Mouse (Mus musculus) heart, embryonic 16.5 days (tissue): ENCODE data around the gene Acot6. TPM values are rescaled to one million over a fixed set of nuclear protein-coding genes. Genes with fewer than 3 reads are reported as not detected.

Experiments used
- ATAC-seq: fragments of 200-750 bp; cut with Nextera tagmentation; replicated peaks from 2 replicates; pipeline ENCODE4 v1.8.0; 2017; ENCODE audit warnings: moderate number of reproducible peaks; ENCODE audit not compliant: insufficient read depth, low FRiP score; ENCODE audit errors: extremely low read depth
- H3K27ac ChIP-seq: fragments of 300-500 bp; sonication (generic); 2 replicates; pipeline ENCODE4 v1.5.1; 2014; ENCODE audit warnings: mild to moderate bottlenecking, low read length, control low read depth, moderate library complexity
- H3K27me3 ChIP-seq: fragments of 300-500 bp; sonication (generic); 2 replicates; pipeline ENCODE4 v1.6.1; 2014; ENCODE audit warnings: low read length, mixed read lengths; ENCODE audit not compliant: control insufficient read depth, insufficient read depth
- H3K36me3 ChIP-seq: fragments of 300-500 bp; sonication (generic); 2 replicates; pipeline ENCODE4 v1.6.1; 2014; ENCODE audit not compliant: control insufficient read depth, insufficient read depth
- H3K4me1 ChIP-seq: fragments of 300-500 bp; sonication (generic); 2 replicates; pipeline ENCODE4 v1.6.1; 2014; ENCODE audit warnings: low read length, mixed read lengths; ENCODE audit not compliant: control insufficient read depth, insufficient read depth
- H3K4me2 ChIP-seq: fragments of 300-500 bp; sonication (generic); 2 replicates; pipeline ENCODE4 v1.6.1; 2014; ENCODE audit warnings: low read depth, mild to moderate bottlenecking, control low read depth, low read length
- H3K4me3 ChIP-seq: fragments of 300-500 bp; sonication (generic); 2 replicates; pipeline ENCODE4 v1.5.1; 2014; ENCODE audit warnings: mild to moderate bottlenecking, control low read depth, low read length
- H3K9ac ChIP-seq: fragments of 300-500 bp; sonication (generic); 2 replicates; pipeline ENCODE4 v1.6.1; 2014; ENCODE audit warnings: low read length, control low read depth
- H3K9me3 ChIP-seq: fragments of 300-500 bp; sonication (generic); replicated peaks from 2 replicates; pipeline ENCODE4 v1.6.1; 2016; ENCODE audit warnings: low read length; ENCODE audit not compliant: control insufficient read depth
- WGBS: fragments of 180-500 bp; shearing (Covaris S2); extraction: QIAGEN DNeasy Blood & Tissue Kit; methylation state at CpG from one replicate; pipeline ENCODE4 v1.1.7; 2014; 5-methylcytosine and 5-hydroxymethylcytosine counted together
- polyA plus RNA-seq: library from polyadenylated mRNA; unstranded; fragments of >200 nt; fragmentation: Nextera tagmentation; extraction: Ambion mirVana; gene quantifications from 2 replicates; pipeline ENCODE4 v1.2.1, GENCODE M21; 2015

Gene Acot6
- polyA plus RNA-seq, 1 experiment from 2014 or later = 1.3 TPM

DNA sequence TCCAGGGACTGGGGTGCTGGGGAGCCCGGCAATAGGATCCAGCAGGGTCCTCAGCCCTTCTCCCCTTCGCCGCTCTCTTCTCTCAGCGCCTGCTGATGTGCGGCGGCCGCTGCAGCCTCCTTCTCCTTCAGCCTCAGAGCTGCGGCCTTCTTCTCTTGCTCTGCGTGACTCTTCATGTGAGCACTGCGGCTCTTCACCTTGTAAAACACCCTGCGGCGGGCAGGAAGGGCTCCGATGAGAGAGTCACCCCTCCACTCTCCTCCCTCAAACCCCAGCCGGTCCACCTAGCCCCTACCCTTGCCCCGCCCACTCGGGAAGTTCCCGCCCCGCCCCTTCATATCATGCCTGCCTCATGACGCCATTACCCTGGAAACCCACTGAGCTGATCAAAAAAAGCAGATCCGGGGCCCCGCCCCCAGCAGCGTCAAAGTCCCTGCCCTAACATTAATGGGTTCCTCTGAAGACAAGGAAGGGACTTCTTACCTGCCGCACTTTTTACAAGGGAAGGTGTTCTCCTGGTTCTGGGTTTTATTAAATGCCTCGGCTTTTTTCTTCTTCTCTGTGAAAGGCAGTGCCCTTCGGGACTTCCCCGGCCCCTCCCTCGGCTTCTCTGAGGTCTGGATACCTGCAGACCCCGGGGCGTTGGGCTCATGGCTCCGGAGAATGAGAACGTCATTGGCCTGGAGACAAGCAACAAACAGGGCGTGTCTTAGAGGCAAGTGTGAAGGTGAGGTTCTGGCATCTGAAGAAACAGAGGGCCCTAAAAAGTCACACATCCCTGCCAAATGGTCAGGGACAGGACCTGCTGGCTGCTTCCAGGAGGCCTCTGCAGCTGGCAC is 52.1 kb downstream of the Acot6 start:
- Histone ChIP-seq H3K27ac (no peak overlapping the region), H3K36me3 (peaks cover 27% of the 10 kb centered on the region), H3K27me3 (no peaks in the 10 kb centered on the region), H3K4me2 (no peak overlapping the region), H3K4me1 (peaks cover 34% of the 10 kb centered on the region), H3K9me3 (no peaks in the 10 kb centered on the region), H3K4me3 (no peak overlapping the region), H3K9ac (no peak overlapping the region)
- ATAC-seq = no peak
- WGBS = 73% methylated on average over 32 of the region's 32 CpGs

GRCm38 (mm10) chr12:84153414-84153813 is 53.0 kb downstream of the Acot6 start:
- ATAC-seq = no peak
- Histone ChIP-seq H3K36me3 (peaks cover 34% of the 10 kb centered on the region), H3K4me3 (no peak overlapping the region), H3K4me2 (no peak overlapping the region), H3K4me1 (peaks cover 30% of the 10 kb centered on the region), H3K27ac (no peak overlapping the region), H3K9ac (no peak overlapping the region), H3K27me3 (no peaks in the 10 kb centered on the region), H3K9me3 (no peaks in the 10 kb centered on the region)
- WGBS = 82% methylated on average over 6 of the region's 6 CpGs

DNA sequence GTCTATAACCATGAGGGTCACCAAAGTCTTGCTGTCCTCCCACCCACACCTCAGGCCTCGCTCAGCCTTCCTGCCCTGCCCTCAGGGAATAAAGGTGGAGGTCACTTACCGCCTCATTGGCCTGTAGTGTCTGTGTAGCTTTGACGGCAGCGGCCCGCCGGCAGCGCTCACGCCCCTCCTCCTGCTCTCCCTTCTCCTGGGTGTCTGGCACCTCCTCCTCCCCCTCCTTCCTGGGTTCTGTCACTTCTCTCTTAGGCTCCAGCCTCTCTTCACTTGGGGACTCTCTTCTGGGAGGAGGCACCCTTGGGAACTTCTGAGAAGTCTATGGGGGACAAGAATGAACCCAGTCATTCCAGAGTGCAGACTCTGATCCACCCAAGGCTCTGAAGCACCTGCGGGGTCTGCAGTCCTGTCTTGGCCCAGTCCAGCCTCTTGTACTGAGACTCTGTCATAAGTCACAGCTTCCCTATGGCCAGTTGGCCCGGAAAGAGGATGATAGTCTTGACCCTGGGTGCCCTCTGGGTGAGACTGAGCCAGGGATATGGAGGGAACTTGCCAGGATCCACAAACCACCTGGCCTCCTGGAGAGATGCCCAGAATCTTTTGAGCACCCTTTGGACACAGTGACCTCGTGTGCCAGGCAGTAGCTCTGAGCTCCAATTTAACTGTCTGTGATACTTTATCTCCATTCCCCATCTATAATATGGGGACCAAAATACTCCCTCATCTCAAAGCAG is 54.5 kb downstream of the Acot6 start:
- WGBS = 41% methylated on average over 11 of the region's 11 CpGs
- H3K36me3 ChIP-seq = peaks cover 43% of the 10 kb centered on the region
- H3K27ac ChIP-seq = peak overlapping the region; percentile 49
- H3K4me2 ChIP-seq = no peak overlapping the region
- peaks cover 25% of the 10 kb centered on the region for H3K4me1 ChIP-seq
- H3K9me3 ChIP-seq = no peaks in the 10 kb centered on the region
- peak; percentile 21; the same call in 1 of the 2 replicates for ATAC-seq
- H3K9ac ChIP-seq = no peak overlapping the region
- H3K4me3 ChIP-seq = no peak overlapping the region
- no peaks in the 10 kb centered on the region for H3K27me3 ChIP-seq

GRCm38 (mm10) chr12:84155523-84155871 is 55.0 kb downstream of the Acot6 start:
- Histone ChIP-seq H3K9me3 (no peaks in the 10 kb centered on the region), H3K9ac (no peak overlapping the region), H3K36me3 (peaks cover 47% of the 10 kb centered on the region), H3K4me1 (peaks cover 21% of the 10 kb centered on the region), H3K27ac (peak overlapping the region; percentile 37), H3K27me3 (no peaks in the 10 kb centered on the region), H3K4me2 (no peak overlapping the region), H3K4me3 (no peak overlapping the region)
- no peak for ATAC-seq
- 45% methylated on average over 2 of the region's 2 CpGs for WGBS

DNA sequence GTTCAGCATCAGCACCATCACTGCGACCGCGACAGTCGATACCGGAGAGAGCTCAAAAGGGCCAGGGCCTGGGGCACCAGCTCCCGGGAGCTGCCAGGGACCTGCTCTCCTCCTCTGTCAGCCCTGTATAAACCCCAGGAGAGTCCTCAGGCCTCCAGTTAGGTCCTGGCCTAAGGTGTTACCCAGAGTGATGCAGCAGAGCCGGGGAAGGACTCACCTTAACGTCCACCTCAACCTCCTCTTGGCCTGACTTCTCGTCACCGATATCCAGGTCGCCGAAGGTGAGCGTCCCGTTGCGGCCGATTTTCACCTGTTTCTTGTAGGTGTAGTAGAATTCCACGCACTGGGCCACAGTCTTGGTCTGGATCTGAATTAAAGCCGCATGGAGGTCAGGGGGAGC is 55.8 kb downstream of the Acot6 start:
- peaks cover 47% of the 10 kb centered on the region for H3K36me3 ChIP-seq
- H3K4me1 ChIP-seq = peaks cover 18% of the 10 kb centered on the region
- H3K4me2 ChIP-seq = no peak overlapping the region
- ATAC-seq = no peak
- H3K27me3 ChIP-seq = no peaks in the 10 kb centered on the region
- no peak overlapping the region for H3K9ac ChIP-seq
- H3K9me3 ChIP-seq = no peaks in the 10 kb centered on the region
- no peak overlapping the region for H3K27ac ChIP-seq
- 90% methylated on average over 18 of the region's 18 CpGs for WGBS
- H3K4me3 ChIP-seq = no peak overlapping the region

GRCm38 (mm10) chr12:84158156-84158555 is 57.7 kb downstream of the Acot6 start:
- Histone ChIP-seq H3K9ac (no peak overlapping the region), H3K27ac (no peak overlapping the region), H3K36me3 (peaks cover 39% of the 10 kb centered on the region), H3K4me2 (no peak overlapping the region), H3K9me3 (no peaks in the 10 kb centered on the region), H3K27me3 (no peaks in the 10 kb centered on the region), H3K4me1 (peaks cover 15% of the 10 kb centered on the region), H3K4me3 (no peak overlapping the region)
- ATAC-seq = no peak
- 69% methylated on average over 14 of the region's 14 CpGs for WGBS

DNA sequence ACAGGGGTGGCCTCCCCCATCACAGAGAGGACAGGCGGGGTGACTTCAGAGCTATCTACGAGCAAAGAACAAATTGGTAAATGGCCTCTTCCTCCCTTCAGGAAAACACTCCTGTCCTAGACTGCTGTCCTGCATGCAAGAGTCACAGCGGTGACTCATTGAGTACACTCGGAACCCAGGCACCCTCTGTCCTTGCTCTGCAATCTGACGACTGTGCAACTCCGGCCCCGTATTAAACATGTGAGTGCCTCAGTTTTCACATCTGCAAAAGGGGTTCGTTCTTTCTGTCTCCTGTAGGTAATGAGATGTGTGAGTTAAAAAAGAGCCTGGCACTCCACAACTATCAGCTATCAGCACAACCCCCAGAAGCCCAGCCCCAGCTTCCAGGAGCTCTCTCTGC is 60.0 kb downstream of the Acot6 start:
- H3K9me3 ChIP-seq = no peaks in the 10 kb centered on the region
- no peak overlapping the region for H3K9ac ChIP-seq
- no peak overlapping the region for H3K4me2 ChIP-seq
- peaks cover 34% of the 10 kb centered on the region for H3K36me3 ChIP-seq
- H3K27me3 ChIP-seq = no peaks in the 10 kb centered on the region
- H3K27ac ChIP-seq = no peak overlapping the region
- no peak overlapping the region for H3K4me3 ChIP-seq
- 91% methylated on average over 8 of the region's 8 CpGs for WGBS
- H3K4me1 ChIP-seq = peaks cover 12% of the 10 kb centered on the region
- ATAC-seq = no peak
